Mouse (Mus musculus): Measurements from ENCODE around the gene Dock2. TPM values are rescaled to one million over a fixed set of nuclear protein-coding genes. Genes with fewer than 3 reads are reported as not detected.
"Not testable (repeated sequence)": the region's sequence is repeated elsewhere in the genome, so short reads cannot be mapped to it uniquely, and the experiment has no call there.

The Dock2 gene
- polyA plus RNA-seq, 1 experiment from 2014 or later: 2.1 TPM

- no peaks in the 10 kb centered on the region for H3K9me3 ChIP-seq (replicated peaks)
- H3K4me2 ChIP-seq (replicated peaks): no peak overlapping the region
- no peak overlapping the region for H3K4me3 ChIP-seq (replicated peaks)
- ATAC-seq (ENCODE audit: insufficient number of reproducible peaks, low FRiP score, low TSS enrichment, low read depth): no peak
- H3K27ac ChIP-seq (replicated peaks): no peak overlapping the region
- H3K27me3 ChIP-seq: no peaks in the 10 kb centered on the region
- WGBS: 87% methylated on average over 2 of the region's 2 CpGs
- H3K4me1 ChIP-seq: no peaks in the 10 kb centered on the region
- no peak overlapping the region for H3K9ac ChIP-seq
- no peaks in the 10 kb centered on the region for H3K36me3 ChIP-seq
Observed at GRCm38 (mm10) chr11:34239691-34240090, 544.0 kb downstream of the Dock2 start.

GRCm38 (mm10) chr11:34236885-34237284 is 546.8 kb downstream of the Dock2 start:
- WGBS: 74% methylated on average over 6 of the region's 6 CpGs
- Histone ChIP-seq H3K9me3 (replicated peaks) (no peaks in the 10 kb centered on the region), H3K9ac (no peak overlapping the region), H3K27ac (replicated peaks) (no peak overlapping the region), H3K4me3 (replicated peaks) (no peak overlapping the region), H3K4me1 (no peaks in the 10 kb centered on the region), H3K27me3 (no peaks in the 10 kb centered on the region), H3K4me2 (replicated peaks) (no peak overlapping the region), H3K36me3 (no peaks in the 10 kb centered on the region)
- no peak for ATAC-seq (ENCODE audit: insufficient number of reproducible peaks, low FRiP score, low TSS enrichment, low read depth)

GRCm38 (mm10) chr11:34236091-34236759 is 547.5 kb downstream of the Dock2 start:
- Histone ChIP-seq H3K9me3 (replicated peaks) (no peaks in the 10 kb centered on the region), H3K9ac (no peak overlapping the region), H3K4me2 (replicated peaks) (no peak overlapping the region), H3K27me3 (no peaks in the 10 kb centered on the region), H3K27ac (replicated peaks) (no peak overlapping the region), H3K36me3 (no peaks in the 10 kb centered on the region), H3K4me1 (no peaks in the 10 kb centered on the region), H3K4me3 (replicated peaks) (no peak overlapping the region)
- 48% methylated on average over 5 of the region's 5 CpGs for WGBS
- ATAC-seq (ENCODE audit: insufficient number of reproducible peaks, low FRiP score, low TSS enrichment, low read depth): no peak

- WGBS: 38% methylated on average over 6 of the region's 6 CpGs
- no peak overlapping the region for H3K9ac ChIP-seq
- H3K4me1 ChIP-seq: no peaks in the 10 kb centered on the region
- no peaks in the 10 kb centered on the region for H3K9me3 ChIP-seq (replicated peaks)
- H3K27ac ChIP-seq (replicated peaks): no peak overlapping the region
- no peak overlapping the region for H3K4me3 ChIP-seq (replicated peaks)
- H3K27me3 ChIP-seq: no peaks in the 10 kb centered on the region
- no peak for ATAC-seq (ENCODE audit: insufficient number of reproducible peaks, low FRiP score, low TSS enrichment, low read depth)
- H3K4me2 ChIP-seq (replicated peaks): no peak overlapping the region
- no peaks in the 10 kb centered on the region for H3K36me3 ChIP-seq
Observed at GRCm38 (mm10) chr11:34228758-34229364, 554.8 kb downstream of the Dock2 start.

GRCm38 (mm10) chr11:34227180-34227579 is 556.5 kb downstream of the Dock2 start:
- Histone ChIP-seq H3K9me3 (replicated peaks) (no peaks in the 10 kb centered on the region), H3K36me3 (no peaks in the 10 kb centered on the region), H3K9ac (no peak overlapping the region), H3K27ac (replicated peaks) (no peak overlapping the region), H3K4me1 (no peaks in the 10 kb centered on the region), H3K4me2 (replicated peaks) (no peak overlapping the region), H3K4me3 (replicated peaks) (no peak overlapping the region), H3K27me3 (no peaks in the 10 kb centered on the region)
- 48% methylated on average over 1 of the region's 1 CpGs for WGBS
- no peak for ATAC-seq (ENCODE audit: insufficient number of reproducible peaks, low FRiP score, low TSS enrichment, low read depth)

GRCm38 (mm10) chr11:34220596-34220995 is 563.1 kb downstream of the Dock2 start:
- not testable (repeated sequence) for H3K4me1 ChIP-seq; H3K9me3 ChIP-seq (replicated peaks); H3K9ac ChIP-seq; ATAC-seq (ENCODE audit: insufficient number of reproducible peaks, low FRiP score, low TSS enrichment, low read depth); H3K4me3 ChIP-seq (replicated peaks); H3K27ac ChIP-seq (replicated peaks); H3K36me3 ChIP-seq; H3K27me3 ChIP-seq; H3K4me2 ChIP-seq (replicated peaks)
- WGBS: 85% methylated on average over 4 of the region's 4 CpGs

- Histone ChIP-seq H3K36me3 (no peaks in the 10 kb centered on the region), H3K4me2 (replicated peaks) (no peak overlapping the region), H3K9me3 (replicated peaks) (no peaks in the 10 kb centered on the region), H3K9ac (no peak overlapping the region), H3K4me1 (no peaks in the 10 kb centered on the region), H3K27ac (replicated peaks) (no peak overlapping the region), H3K4me3 (replicated peaks) (no peak overlapping the region), H3K27me3 (no peaks in the 10 kb centered on the region)
- no peak for ATAC-seq (ENCODE audit: insufficient number of reproducible peaks, low FRiP score, low TSS enrichment, low read depth)
- WGBS: 16% methylated on average over 5 of the region's 5 CpGs
Observed at GRCm38 (mm10) chr11:34212853-34213252, 570.8 kb downstream of the Dock2 start.

GRCm38 (mm10) chr11:34207989-34208388 is 575.7 kb downstream of the Dock2 start, which contains the start of gene Foxi1:
Foxi1 (minus strand) TSS chr11:34208089.
- no peaks in the 10 kb centered on the region for H3K4me1 ChIP-seq
- H3K9me3 ChIP-seq (replicated peaks): no peaks in the 10 kb centered on the region
- 0 out of 2 replicates have a peak, but pooled peaks have one; percentile 17 for ATAC-seq (ENCODE audit: insufficient number of reproducible peaks, low FRiP score, low TSS enrichment, low read depth)
- 64% methylated on average over 10 of the region's 10 CpGs for WGBS
- no peak within 1 kb of the TSS for H3K27ac ChIP-seq (replicated peaks)
- H3K4me3 ChIP-seq (replicated peaks): no peak within 1 kb of the TSS
- H3K27me3 ChIP-seq: no peaks in the 10 kb centered on the region
- no peak within 1 kb of the TSS for H3K9ac ChIP-seq
- no peak within 1 kb of the TSS for H3K4me2 ChIP-seq (replicated peaks)
- no peaks in the 10 kb centered on the region for H3K36me3 ChIP-seq

GRCm38 (mm10) chr11:34202769-34203168 is 580.9 kb downstream of the Dock2 start:
- Histone ChIP-seq H3K9ac (no peak overlapping the region), H3K4me1 (no peaks in the 10 kb centered on the region), H3K27me3 (no peaks in the 10 kb centered on the region), H3K36me3 (no peaks in the 10 kb centered on the region), H3K4me2 (replicated peaks) (no peak overlapping the region), H3K27ac (replicated peaks) (no peak overlapping the region), H3K4me3 (replicated peaks) (no peak overlapping the region), H3K9me3 (replicated peaks) (no peaks in the 10 kb centered on the region)
- WGBS: 50% methylated on average over 1 of the region's 1 CpGs
- no peak for ATAC-seq (ENCODE audit: insufficient number of reproducible peaks, low FRiP score, low TSS enrichment, low read depth)

GRCm38 (mm10) chr11:34195142-34195541 is 588.5 kb downstream of the Dock2 start:
- Histone ChIP-seq H3K36me3 (no peaks in the 10 kb centered on the region), H3K27ac (replicated peaks) (no peak overlapping the region), H3K27me3 (no peaks in the 10 kb centered on the region), H3K9ac (no peak overlapping the region), H3K4me3 (replicated peaks) (no peak overlapping the region), H3K9me3 (replicated peaks) (no peaks in the 10 kb centered on the region), H3K4me1 (no peaks in the 10 kb centered on the region), H3K4me2 (replicated peaks) (no peak overlapping the region)
- WGBS: 51% methylated on average over 3 of the region's 3 CpGs
- no peak for ATAC-seq (ENCODE audit: insufficient number of reproducible peaks, low FRiP score, low TSS enrichment, low read depth)

- no peak for ATAC-seq (ENCODE audit: insufficient number of reproducible peaks, low FRiP score, low TSS enrichment, low read depth)
- Histone ChIP-seq H3K4me2 (replicated peaks) (no peak overlapping the region), H3K27ac (replicated peaks) (no peak overlapping the region), H3K9me3 (replicated peaks) (no peaks in the 10 kb centered on the region), H3K4me3 (replicated peaks) (no peak overlapping the region), H3K4me1 (no peaks in the 10 kb centered on the region), H3K36me3 (no peaks in the 10 kb centered on the region), H3K27me3 (no peaks in the 10 kb centered on the region), H3K9ac (no peak overlapping the region)
- 62% methylated on average over 9 of the region's 9 CpGs for WGBS
Observed at GRCm38 (mm10) chr11:34194158-34194941, 589.3 kb downstream of the Dock2 start.
